Mouse (Mus musculus): ENCODE data around the gene Sctr.

Sctr gene

DNA sequence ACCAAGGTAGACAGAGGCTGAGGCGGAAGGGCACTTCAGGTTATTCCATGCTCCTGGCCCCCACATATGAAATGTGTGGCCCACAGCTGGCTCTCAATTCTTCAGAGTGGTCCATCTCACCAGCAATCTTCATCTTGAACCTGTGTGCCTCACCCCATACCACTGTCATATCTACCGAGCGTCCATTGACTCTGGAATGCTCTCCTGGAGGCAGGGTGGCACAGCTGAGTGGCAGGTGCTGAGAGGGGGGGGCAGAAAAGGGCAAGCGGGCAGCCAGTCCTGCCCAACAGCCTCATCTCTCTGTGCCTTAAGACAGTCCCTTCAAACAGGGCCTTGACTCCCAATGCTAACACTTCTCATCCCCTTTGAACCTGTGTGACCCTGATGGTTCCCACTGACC is 64.4 kb downstream of the Sctr start:
- DNase-seq, result no peak

- peak; percentile 90 for DNase-seq
Observed at GRCm38 (mm10) chr1:120072900-120073299, 66.2 kb downstream of the Sctr start.

DNA sequence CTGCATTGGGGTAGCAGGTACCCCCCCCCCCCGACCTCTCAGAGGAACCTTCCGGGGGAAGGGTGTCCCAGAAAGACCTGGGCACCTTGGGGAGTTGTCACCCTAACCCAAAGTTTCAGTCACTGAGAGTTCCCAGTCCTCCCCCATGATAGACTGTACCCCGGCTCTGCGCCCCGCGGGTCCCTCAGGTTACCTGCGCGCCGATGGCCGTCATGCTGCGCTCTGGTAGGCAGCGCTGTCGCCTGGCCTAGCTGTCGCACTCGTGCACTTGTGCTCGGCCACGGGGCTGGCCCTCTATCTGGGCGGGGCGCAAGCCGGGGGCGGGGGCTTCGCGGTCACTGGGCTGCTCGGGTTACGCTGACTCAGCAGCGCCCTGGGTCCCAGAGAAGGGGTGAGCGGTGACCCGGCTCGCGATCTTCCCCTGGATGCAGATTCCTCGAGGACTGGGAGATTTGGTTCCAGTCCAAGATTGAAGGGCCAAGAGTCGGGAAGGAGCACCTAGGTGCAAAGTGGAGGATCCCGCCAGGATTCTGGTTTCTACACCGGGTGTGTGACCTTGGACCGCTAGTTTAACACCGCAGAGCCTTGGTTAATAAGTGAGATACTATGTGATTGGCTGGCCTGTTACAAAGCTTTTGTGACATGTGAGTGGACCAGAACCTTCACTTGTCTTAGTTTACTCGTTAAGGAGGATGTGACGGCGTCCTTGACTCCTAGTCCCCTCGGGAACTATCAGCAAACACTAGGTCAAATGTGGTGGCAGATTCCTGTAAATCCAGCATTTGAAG is 67.0 kb downstream of the Sctr start, which contains the start of gene Tmem37:
Gene Tmem37, minus strand, starts transcription at position 556 of the 788 bp plus-strand sequence.
- peak; percentile 92 for DNase-seq

DNA sequence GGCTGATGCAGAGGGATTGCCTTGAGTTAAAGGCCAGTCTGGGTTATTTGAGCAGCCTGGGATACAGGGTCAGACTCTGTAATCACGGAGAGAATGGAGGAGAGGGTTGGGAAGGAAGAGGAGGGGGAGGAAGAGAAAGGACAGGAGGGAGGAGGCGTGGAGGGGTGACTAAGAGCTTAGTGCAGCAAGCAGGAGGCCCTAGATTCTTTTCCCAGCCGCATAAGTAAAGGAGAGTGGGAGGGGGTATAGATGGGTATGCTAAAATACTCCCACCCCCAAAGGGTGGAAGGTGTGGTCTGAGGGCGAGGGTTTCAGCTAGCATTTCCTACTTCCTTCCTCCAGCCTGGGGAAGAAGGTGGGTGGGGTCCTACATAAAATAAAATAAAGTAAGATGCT is 67.6 kb downstream of the Sctr start:
- no peak for DNase-seq

DNA sequence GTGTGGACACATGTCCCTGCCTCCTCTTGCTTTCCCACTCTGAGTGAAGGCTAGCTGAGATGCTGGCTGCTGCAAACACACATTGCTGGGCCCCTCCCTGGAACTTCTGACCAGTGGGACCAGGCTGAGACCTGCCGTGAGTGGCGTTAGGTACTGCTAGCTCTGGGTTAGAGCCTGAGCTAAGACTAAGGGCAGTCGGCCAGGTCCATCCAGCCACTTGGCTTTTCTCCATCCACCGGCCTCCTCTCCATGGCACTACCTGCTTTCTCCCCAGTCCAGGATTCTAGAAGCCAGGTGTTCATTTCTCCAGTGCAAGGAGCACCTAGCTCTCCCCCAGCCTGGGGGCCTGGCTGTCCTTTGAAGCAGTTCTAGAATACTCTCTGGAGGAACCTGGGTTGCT is 68.2 kb downstream of the Sctr start:
- DNase-seq, result peak; percentile 74

- no peak for DNase-seq
Observed at GRCm38 (mm10) chr1:120075507-120075906, 68.8 kb downstream of the Sctr start.

GRCm38 (mm10) chr1:120077746-120078410 is 71.2 kb downstream of the Sctr start:
- no peak for DNase-seq

- no peak for DNase-seq
Observed at GRCm38 (mm10) chr1:120080632-120081031, 73.9 kb downstream of the Sctr start.

GRCm38 (mm10) chr1:120082957-120083585 is 76.4 kb downstream of the Sctr start:
- DNase-seq, result no peak

DNA sequence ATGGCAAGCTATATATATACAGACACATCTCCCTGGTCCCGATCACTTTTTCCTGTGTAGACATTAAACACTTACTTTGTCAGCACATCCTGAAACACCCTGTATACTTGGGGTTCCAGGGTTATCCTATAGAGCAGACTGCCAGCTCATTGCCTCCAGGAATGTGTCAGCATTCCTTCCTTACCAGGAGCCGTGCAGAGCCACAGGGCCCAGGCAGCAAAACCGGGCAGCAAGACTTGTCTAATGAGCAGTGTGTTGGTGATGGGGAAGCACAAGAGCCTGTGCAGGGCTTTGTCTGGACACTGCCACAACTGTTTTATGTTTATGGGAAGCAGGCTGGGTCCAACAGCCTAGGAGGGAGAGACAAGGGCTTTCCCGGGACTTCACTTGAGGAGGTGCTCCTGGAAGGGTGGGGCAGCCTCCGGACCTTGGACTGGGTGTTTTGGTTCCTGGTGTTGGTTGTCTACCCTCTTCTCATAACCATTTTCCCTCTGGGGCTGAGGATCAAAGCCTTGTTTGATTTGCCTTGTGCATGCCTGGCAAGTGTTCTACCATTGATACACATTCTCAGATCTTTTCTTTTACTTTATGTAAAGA is 77.3 kb downstream of the Sctr start:
- no peak for DNase-seq

- no peak for DNase-seq
Observed at GRCm38 (mm10) chr1:120085696-120086095, 79.0 kb downstream of the Sctr start.

- DNase-seq, result no peak
Observed at GRCm38 (mm10) chr1:120086644-120087043, 80.0 kb downstream of the Sctr start.

DNA sequence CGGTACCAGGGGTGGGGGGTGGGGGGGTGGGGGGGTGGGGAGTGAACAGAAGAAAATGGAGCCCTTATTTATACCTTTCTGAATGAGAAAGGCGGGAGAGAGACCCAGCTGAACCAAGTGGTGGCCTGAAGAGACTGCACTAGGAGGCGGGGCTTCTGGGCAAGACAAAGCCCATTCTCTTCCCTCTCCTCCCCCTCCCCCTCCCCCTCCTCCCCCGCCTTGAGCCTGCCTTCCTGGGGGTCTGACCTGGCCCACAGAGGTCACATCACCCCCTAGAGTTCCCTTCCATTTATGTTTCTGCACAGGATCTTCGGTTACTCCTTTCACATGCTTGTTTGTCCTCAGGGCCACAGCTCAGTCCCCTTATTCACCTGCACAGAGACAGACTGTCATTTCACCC is 82.5 kb downstream of the Sctr start:
- no peak for DNase-seq

DNA sequence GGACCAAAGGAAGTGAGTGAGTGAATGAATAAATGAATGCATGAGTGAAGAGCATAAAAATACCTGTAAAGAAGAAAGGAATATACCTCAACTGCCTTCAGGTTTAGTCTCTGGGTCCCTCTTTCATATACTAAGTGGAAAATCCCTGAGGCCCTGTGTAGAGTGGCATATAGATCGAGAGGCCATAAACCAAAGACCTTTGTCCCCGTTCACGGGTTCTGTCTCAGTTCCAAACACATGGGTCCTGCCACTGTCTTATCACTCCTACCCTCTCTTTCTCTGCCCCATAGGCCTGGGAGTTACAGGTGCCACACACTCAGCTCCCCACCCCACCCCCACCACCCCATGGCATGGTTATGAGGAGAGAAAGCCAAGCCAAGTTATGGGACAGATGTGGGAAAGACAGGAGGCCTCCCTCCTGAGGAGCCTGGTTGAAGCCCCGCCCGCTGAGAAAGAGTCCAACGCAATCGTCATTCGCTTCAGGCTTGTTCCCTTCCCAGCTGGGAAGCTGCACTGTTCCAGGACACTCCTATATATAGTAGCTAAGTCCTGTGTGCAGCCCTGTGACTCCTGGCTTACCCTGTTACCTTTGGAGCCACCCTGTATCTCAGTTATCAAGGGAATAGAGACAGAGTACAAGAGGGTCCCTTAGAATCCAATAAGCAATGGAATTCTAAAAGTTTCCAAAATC is 84.3 kb downstream of the Sctr start:
- no peak for DNase-seq

DNA sequence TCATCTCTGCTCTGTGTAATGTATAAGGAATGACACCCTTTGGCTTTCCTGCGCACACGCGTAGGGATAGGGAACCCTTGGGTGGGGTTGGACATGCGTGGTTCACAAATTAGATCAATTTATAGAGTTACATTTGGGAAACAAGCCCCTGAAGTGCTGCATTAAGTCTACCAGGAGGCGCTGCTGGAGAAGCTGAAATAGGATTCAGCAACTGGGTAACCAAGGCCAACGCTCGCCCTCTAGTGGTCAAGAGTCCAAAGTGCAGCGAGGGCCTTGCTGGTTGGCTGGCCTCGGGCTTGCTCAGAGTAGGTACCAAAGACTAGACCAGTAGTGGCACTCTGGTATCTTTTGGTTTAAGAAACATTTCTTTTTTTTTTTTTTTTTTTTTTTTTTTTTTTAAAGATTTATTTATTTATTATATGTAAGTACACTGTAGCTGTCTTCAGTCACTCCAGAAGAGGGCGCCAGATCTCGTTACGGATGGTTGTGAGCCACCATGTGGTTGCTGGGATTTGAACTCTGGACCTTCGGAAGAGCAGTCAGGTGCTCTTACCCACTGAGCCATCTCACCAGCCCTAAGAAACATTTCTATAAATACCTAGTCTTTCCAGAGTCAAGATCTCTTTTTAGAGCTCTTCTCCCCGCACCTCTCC is 86.9 kb downstream of the Sctr start:
- DNase-seq, result peak; percentile 91

GRCm38 (mm10) chr1:120094920-120095319 is 88.2 kb downstream of the Sctr start:
- no peak for DNase-seq

DNA sequence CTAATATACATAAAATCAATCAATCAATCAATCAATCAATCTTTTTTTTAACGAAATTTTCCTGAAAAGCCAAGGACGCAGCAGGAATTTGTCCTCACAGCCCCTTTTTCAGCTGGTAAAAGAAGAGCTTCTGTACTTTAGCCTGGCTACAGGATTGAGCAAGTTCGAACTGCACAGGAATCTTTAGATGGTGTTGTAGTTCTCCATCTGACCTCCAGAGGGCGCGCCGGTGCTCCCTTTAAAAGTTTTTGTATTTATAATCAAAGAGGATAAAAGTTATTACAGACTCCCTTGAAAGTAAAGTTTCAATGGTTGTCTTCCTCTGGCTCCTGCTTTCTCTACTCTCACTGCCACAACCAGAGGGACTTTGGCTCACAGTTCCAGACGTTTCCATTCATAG is 91.6 kb downstream of the Sctr start:
- DNase-seq, result peak; percentile 86

- DNase-seq, result no peak
Observed at GRCm38 (mm10) chr1:120099483-120099882, 92.8 kb downstream of the Sctr start.

GRCm38 (mm10) chr1:120100456-120101226 is 93.9 kb downstream of the Sctr start:
- no peak for DNase-seq

GRCm38 (mm10) chr1:120101227-120101609 is 94.5 kb downstream of the Sctr start:
- DNase-seq, result no peak

- no peak for DNase-seq
Observed at GRCm38 (mm10) chr1:120105556-120105959, 98.9 kb downstream of the Sctr start.
